Mouse (Mus musculus) layer of hippocampus, adult 9-10 months (tissue): ENCODE results near the gene Ly6g5c.

ENCODE experiments used
- DNase-seq: peaks from one replicate; pipeline ENCODE4 v3.0.0; 2022; ENCODE audit warnings: low spot score

Ly6g5c gene

DNA sequence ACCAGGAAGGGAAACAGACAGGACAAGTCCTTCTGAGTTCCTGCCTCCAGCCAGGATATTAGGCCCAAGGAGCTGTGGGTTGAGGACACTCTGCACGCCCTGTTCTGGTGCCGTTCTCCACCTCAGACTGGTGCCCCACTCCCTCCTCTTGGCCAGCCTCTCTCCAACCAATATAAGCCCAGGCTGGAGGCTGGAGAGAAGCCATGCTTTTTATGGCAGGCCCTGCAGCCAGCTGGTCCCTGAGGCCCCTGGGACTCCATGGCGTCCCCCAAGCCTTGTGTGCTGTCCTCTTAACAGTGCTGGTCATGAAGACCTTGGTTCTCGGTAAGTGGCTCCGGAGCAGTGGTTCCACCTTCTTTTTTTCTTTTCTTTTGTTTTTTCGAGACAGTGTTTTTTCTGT lies at the start of gene Ly6g5c:
Ly6g5c (plus strand) TSS at position 183 of the 400 bp plus-strand sequence.
- DNase-seq, result no peak

GRCm38 (mm10) chr17:35058316-35058715 lies 49.8 kb upstream of the Ly6g5c start:
- no peak for DNase-seq

DNA sequence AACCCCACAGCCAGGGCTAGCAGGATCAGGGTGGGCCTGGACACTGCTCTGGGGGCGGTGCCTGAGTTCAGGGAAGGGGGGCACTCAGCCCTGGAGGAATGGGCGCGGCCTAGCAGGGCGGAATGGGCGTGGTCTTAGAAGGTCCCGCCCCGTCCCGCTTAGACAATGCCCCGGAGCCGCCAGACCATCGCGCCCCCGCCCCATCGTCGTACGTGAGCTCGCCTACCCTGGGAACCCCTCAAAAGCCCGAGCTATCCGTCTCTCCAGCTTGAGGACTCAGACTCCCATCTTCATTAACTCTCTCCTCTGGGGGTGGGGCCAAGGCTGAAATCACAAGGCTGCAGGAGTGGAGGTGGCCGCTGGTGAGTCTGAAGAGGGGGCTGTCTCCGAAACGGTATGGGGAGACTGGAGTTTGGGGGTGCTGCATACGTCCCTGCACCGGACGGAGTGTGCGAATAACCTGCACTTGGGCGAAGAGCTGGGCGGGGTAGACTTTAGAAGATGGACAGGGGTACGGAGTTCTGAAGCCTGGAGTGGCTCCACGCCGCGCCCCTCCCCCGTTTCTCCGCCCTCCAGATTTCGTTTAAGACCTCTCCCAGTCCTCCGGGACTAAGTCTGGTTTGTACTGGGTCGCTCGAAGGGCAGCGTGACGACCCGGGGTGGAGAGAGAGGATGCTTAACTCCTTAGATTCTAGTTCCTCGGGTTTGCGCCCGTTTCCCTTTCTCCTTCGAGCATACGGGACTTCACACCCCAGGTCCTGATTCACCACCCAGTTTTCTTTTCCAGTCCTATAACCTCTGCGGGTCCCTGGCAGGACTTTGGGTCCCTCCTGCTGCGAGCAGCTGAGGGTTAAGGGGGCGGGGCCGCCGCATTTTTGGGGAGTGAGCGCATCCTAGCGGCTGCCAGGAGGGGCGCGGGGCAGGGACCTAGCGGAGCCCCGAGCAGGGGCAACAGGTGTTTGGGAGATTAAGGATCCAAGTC lies 48.9 kb upstream of the Ly6g5c start, which contains the start of gene Ddah2:
Ddah2 (plus strand) TSS at position 125 of the 982 bp plus-strand sequence.
- DNase-seq, result no peak

- no peak for DNase-seq
These were observed 48.0 kb upstream of the Ly6g5c start for GRCm38 (mm10) chr17:35060071-35060470.

- no peak for DNase-seq
These were observed 47.3 kb upstream of the Ly6g5c start for GRCm38 (mm10) chr17:35060737-35061297.

DNA sequence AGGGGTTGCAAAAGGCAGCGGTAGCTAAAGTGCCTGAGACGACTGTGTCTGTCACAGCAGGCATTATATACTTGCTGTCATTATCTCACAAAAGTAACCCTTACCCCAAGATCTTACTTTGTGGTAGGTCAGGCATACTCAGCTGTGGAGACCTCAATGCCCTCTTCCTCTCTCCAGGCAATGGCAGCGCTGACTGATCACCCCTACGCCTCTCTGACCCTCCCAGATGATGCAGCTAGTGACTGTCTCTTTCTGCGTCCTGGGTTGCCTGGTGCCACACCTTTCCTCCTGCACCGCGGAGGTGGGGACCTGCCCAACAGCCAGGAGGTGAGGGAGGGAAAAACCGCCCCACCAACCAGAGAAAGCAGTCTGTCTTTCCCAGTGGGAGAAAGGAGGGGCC lies 46.8 kb upstream of the Ly6g5c start:
- no peak for DNase-seq

DNA sequence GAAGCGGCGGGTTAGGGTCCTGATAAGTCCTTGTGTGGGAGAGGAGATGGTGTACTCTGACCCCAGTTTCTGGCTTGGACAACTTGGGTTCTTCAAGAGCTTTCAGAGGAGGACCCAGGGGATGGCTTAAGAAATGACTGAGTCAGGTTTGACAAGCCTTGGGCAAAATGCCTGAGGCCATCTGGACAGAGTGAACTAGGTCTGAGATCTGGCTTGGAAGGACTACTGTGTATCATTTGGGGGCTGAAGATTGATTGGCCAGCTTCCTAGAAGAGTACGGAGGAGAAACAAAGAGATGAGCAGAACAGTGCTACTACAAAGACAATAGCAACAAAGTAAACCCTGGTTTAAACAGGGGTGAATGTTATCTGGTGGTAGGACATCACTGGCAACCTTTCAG lies 44.6 kb upstream of the Ly6g5c start:
- no peak for DNase-seq

- DNase-seq, result no peak
These were observed 43.7 kb upstream of the Ly6g5c start for GRCm38 (mm10) chr17:35064378-35064877.

- no peak for DNase-seq
These were observed 42.8 kb upstream of the Ly6g5c start, which contains the start of gene Ly6g6c for GRCm38 (mm10) chr17:35064951-35065947. Gene Ly6g6c, plus strand, starts transcription at chr17:35065388.

DNA sequence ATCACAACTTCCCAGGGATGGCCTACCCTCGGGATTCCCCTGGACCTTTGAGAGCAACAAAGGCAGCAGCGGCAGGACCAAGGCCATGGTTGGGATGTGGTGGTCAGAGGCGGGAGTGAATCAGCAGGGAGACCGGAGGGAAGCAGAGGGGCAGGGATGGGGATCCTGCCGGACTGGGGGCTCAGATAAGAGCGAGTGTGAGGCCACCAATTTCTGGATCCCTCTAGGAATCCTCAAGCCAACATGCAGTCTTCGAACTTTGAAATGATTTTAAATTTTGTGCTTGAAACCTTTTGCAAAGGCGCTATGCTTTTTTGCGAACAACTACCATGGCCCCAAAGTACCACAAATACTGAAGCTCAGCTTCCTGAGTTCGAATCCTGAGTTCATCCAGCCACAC lies 42.0 kb upstream of the Ly6g5c start, which contains the start of gene Mpig6b:
Mpig6b (minus strand) TSS at position 101 of the 400 bp plus-strand sequence.
- DNase-seq, result no peak

DNA sequence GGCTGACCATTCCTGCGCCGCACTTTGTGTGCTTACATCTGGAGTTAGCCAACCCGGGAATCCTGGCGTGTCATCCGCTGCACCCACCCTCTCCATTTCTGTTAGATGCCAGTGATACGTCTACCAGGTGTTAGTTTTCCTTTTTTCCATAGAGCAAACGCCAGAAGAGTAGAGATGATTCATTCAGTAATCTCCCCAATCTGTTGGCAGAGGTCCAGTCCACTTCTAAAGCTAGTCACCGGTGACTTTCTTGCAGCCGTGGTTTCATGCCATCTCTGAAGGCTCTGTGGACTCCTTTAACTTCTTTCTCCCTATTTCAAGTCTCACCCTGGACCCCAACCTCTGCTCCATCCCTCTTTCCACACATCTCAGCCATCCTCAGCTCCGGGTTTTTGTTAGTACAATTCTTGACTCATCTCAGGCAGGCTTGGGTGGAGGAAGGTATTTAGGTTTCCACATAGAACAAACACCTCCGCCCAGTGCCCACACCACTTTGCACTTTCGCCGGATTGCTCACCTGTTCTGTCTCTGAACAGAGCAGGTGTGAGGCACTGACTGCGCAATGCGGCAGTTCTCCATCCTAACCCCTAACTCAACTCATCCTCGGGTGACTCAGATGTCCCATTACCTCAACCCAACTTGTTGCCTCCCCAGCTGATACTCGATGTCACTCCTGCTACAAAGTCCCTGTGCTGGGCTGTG lies 39.7 kb upstream of the Ly6g5c start:
- no peak for DNase-seq

DNA sequence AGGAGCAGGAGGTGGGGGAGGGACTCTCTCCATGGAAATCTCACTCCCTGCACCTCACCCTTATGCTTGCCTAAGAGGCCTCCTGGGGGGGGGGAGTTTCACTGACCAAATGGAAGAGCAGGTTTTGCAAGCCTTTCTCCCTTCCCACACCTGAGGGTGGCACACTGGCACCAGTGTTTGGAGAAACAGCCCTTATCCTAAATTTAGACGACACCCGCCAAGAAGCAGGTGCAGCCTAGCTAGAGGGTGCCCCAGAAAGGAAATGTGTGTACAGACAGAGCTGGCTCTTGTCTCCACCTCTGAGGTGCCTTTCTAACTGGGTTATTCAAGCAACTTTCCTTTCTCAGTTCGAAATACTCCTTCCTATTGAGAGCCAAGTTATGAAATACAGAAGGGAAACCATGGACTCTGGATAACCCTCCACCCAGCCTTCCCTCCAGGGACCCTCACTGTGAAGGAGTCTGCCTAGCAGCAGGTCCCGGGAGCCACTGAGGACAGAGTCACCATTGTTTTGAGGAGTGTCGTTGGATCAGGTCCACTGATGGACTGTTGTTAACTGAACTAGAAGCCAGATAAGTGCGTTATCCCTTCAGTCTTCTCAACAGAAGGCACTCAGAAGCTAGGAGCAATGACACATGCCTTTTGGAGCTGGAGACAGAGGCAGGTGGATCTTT lies 37.4 kb upstream of the Ly6g5c start:
- no peak for DNase-seq

DNA sequence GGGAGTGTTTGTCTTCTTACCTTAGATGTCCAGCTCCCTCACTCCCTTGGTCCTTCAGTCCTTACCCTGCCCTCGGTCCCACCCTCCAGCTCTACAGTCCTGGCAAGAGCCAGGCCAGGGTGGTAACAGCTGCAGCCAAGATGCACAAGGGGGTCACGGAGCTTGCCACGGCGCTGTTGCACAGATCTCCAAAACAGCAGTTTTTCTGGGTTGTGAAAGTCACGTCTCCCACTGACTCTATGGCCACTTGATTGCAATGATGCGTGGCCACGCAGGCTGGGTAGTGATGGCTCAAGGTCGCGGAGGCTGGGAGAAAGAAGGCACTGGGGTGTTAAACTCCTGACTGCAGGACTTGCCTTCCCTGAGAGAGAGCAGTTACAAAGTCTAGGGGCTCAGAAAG lies 36.6 kb upstream of the Ly6g5c start:
- no peak for DNase-seq

GRCm38 (mm10) chr17:35074097-35074496 lies 34.0 kb upstream of the Ly6g5c start:
- DNase-seq, result no peak

DNA sequence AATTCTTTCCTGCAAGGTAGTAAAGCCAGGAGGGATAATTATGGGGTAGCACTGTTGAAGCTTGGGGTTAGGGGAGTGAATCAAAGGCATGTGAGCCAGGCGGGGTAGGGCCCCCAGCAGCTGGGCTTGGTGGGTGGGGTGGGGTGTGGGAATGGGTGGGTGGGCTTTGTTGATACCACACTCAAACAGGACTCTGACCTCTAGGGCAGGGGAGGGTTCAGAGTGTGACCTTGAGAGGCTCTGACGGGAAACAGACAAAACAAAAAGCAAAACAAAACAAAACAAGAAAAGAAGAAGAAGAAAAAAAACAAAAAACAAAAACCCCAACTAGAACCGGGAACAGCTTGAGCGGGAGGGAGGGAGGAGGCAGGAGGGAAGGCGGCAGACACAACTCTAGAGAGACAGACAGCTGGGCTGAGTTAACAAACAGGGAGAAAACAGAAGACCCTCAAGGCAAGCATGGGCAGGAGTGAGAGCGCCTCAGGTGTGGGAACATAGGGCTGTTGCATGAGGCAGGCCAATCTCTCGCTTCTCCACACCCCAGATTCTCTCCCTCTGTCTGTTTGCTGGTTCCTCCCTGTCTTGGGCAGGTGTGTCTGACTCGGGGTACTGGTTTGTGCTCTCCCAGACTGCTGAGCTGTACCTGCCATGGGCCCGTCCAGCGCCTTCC lies 31.4 kb upstream of the Ly6g5c start, which contains the start of gene Ly6g6e:
Ly6g6e (plus strand) TSS at position 396 of the 670 bp plus-strand sequence.
- DNase-seq, result no peak

DNA sequence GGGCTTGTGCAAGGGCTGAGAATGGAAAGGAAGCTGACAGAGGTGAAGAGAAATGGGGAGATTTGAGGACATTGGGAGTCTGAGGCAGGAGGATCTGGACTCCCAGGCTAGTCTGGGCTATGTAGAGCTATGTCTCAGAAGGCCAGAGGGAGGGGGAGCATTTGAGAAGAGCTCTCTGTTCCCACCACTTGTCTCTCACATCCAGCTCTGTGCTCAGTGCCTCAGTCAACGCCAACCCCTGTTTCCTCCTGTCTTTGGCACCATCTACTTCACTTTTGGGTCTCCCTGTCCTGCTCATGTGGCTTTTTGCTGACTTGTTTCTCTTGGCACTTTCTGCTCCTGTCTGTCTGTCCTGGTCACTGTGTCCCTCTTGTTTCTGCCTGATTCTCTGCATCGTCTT lies 30.8 kb upstream of the Ly6g5c start:
- no peak for DNase-seq

DNA sequence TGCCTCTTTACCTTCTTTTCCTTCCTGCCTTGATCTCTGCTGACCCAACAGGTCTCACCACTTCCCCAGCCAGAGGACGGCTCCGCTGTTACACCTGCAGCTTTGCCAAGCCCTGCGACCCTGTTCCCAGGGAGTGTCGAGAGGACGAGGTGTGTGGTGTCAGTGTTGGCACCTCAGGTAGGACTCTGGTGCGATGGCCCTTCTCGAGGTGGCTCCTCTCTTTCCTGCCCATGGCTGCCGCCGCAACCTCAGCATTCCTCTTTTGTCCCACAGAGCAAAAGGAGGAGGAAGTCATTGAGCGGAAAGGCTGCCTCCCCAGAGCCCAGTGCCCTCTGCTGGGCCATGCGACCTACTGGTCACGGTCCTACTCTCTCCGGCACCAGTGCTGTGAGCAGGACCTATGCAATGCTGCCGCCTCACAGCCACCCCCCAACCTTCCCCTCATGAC lies 30.3 kb upstream of the Ly6g5c start, which contains the start of gene Ly6g6d:
Ly6g6d (minus strand) TSS at position 280 of the 448 bp plus-strand sequence.
- DNase-seq, result no peak

- no peak for DNase-seq
These were observed 28.3 kb upstream of the Ly6g5c start for GRCm38 (mm10) chr17:35079778-35080177.

DNA sequence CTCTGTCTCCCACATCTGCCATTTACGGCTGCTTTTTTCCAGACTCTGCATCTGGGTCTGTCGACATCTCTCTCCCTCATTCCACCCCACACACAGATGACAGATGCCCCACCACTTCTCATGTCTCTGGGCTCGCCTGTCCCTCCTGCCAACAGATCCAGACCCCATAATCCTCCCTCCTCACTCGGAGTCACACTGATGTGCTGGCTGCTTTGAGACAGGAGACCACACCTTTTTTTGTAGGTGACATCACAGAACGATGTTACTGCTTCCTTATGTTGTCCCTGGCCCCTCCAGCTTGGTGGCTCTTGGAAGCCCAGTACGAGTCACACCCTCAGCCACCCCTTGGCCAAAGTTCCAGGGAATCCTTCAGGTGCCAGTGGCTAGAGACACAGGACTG lies 27.8 kb upstream of the Ly6g5c start:
- no peak for DNase-seq

DNA sequence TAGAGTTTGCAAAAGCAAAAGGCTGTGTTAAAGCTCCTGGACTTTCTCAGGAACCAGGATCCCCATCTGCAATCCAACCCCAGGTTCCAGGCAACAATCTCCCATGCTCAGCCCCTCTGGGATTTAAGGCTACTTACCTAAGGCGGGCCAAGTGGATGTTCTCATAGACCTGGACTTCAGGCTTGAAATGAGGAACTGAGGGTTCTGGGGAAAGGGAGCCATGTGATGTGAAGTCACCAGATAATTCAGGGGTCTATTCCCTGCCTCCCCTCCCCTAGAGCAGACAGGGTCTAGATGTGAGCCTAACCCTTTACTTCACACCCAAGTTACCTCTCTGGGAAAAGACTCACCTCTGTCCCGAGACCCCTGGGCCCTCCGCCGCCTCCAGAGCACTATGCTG lies 27.4 kb upstream of the Ly6g5c start:
- DNase-seq, result no peak
